Mouse (Mus musculus) forebrain, embryonic 16.5 days (tissue): ENCODE measurements around the gene Patl1. TPM values are rescaled to one million over a fixed set of nuclear protein-coding genes. Genes with fewer than 3 reads are reported as not detected.
A peak's percentile ranks its signal among the peaks of the same experiment; 100 is the strongest.

Experiments used
- ATAC-seq: fragments of 200-750 bp; cut with Nextera tagmentation; 2 replicates; pipeline ENCODE4 v1.8.0; 2017; ENCODE audit warnings: mild to moderate bottlenecking, moderate library complexity
- H3K27ac ChIP-seq: fragments of 300-500 bp; sonication (generic); 2 replicates; pipeline ENCODE4 v1.5.1; 2014; ENCODE audit warnings: low read length, control low read depth
- H3K27me3 ChIP-seq: fragments of 300-500 bp; sonication (generic); replicated peaks from 2 replicates; pipeline ENCODE4 v1.6.1; 2014; ENCODE audit warnings: low read length; ENCODE audit not compliant: control insufficient read depth, insufficient read depth
- H3K36me3 ChIP-seq: fragments of 300-500 bp; sonication (generic); 2 replicates; pipeline ENCODE4 v1.6.1; 2014; ENCODE audit not compliant: control insufficient read depth, insufficient read depth
- H3K4me1 ChIP-seq: fragments of 300-500 bp; sonication (generic); replicated peaks from 2 replicates; pipeline ENCODE4 v1.6.1; 2014; ENCODE audit warnings: low read length; ENCODE audit not compliant: control insufficient read depth, insufficient read depth
- H3K4me2 ChIP-seq: fragments of 300-500 bp; sonication (generic); 2 replicates; pipeline ENCODE4 v1.6.1; 2014; ENCODE audit warnings: mild to moderate bottlenecking, low read length, control low read depth
- H3K4me3 ChIP-seq: fragments of 300-500 bp; sonication (generic); replicated peaks from 2 replicates; pipeline ENCODE4 v1.5.1; 2014; ENCODE audit warnings: mild to moderate bottlenecking, low read length, control low read depth
- H3K9ac ChIP-seq: fragments of 300-500 bp; sonication (generic); replicated peaks from 2 replicates; pipeline ENCODE4 v1.6.1; 2014; ENCODE audit warnings: low read depth, low read length, control low read depth
- H3K9me3 ChIP-seq: fragments of 300-500 bp; sonication (generic); 2 replicates; pipeline ENCODE4 v1.6.1; 2016; ENCODE audit warnings: low read length; ENCODE audit not compliant: control insufficient read depth
- WGBS: fragments of 180-500 bp; shearing (Covaris S2); extraction: QIAGEN DNeasy Blood & Tissue Kit; methylation state at CpG from one replicate; pipeline ENCODE4 v1.1.7; 2014; 5-methylcytosine and 5-hydroxymethylcytosine counted together
- polyA plus RNA-seq: library from polyadenylated mRNA; unstranded; fragments of >200 nt; fragmentation: Nextera tagmentation; extraction: Ambion mirVana; gene quantifications from 2 replicates; pipeline ENCODE4 v1.2.1, GENCODE M21; 2015

The Patl1 gene
- polyA plus RNA-seq, 1 experiment from 2014 or later, result 20.2 TPM

DNA sequence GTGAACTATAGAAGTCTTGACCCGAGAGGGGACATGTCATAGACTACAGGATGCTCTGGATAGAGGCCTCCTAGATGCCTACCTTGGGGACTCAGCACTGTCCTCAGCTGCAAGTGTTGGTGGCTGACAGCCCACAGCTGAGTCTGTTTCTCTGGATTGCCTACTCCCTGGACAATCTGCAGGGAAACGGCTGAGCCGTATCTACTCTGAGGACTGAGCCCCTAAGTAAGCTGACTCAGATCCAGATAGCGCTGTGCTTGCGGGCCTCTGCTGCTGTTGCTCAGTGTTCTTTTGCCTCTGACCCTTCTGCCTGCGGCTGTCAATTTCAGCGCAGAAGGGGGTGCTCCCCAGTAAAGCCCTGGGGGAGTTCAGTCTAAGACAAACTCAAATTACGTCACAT lies 45.6 kb downstream of the Patl1 start:
- Histone ChIP-seq H3K4me3 (no peak overlapping the region), H3K27ac (no peak overlapping the region), H3K36me3 (no peaks in the 10 kb centered on the region), H3K27me3 (0 out of 2 replicates have a peak, but pooled peaks cover 2% of the 10 kb centered on the region), H3K4me2 (no peak overlapping the region), H3K9me3 (no peaks in the 10 kb centered on the region), H3K4me1 (no peaks in the 10 kb centered on the region), H3K9ac (no peak overlapping the region)
- no peak for ATAC-seq
- 82% methylated on average over 8 of the region's 8 CpGs for WGBS

DNA sequence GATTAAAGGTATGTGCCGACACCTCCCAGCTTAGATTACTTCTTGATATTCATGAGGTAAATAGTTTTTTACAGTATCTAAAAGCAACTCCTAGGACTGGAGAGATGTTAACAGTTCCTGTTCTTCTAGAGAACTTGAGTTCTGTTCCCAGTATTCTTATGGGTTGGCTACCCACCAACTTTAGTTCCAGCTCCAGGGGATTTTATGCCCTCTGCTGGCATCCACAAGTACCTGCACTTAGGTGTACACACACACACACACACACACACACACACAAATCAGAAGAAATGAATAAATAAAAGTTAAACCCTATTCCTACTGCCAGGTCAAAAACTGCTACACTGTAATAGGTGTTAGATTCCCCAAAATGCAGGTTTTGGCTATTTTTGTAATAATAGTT lies 52.1 kb downstream of the Patl1 start:
- Histone ChIP-seq H3K27ac (no peak overlapping the region), H3K4me1 (peaks cover 19% of the 10 kb centered on the region), H3K27me3 (0 out of 2 replicates have a peak, but pooled peaks cover 2% of the 10 kb centered on the region), H3K36me3 (no peaks in the 10 kb centered on the region), H3K4me2 (peak overlapping the region; percentile 72), H3K9me3 (no peaks in the 10 kb centered on the region), H3K9ac (no peak overlapping the region), H3K4me3 (no peak overlapping the region; the same call in 1 of the 2 replicates)
- no peak for ATAC-seq
- WGBS, result 88% methylated on average over 1 of the region's 1 CpGs

DNA sequence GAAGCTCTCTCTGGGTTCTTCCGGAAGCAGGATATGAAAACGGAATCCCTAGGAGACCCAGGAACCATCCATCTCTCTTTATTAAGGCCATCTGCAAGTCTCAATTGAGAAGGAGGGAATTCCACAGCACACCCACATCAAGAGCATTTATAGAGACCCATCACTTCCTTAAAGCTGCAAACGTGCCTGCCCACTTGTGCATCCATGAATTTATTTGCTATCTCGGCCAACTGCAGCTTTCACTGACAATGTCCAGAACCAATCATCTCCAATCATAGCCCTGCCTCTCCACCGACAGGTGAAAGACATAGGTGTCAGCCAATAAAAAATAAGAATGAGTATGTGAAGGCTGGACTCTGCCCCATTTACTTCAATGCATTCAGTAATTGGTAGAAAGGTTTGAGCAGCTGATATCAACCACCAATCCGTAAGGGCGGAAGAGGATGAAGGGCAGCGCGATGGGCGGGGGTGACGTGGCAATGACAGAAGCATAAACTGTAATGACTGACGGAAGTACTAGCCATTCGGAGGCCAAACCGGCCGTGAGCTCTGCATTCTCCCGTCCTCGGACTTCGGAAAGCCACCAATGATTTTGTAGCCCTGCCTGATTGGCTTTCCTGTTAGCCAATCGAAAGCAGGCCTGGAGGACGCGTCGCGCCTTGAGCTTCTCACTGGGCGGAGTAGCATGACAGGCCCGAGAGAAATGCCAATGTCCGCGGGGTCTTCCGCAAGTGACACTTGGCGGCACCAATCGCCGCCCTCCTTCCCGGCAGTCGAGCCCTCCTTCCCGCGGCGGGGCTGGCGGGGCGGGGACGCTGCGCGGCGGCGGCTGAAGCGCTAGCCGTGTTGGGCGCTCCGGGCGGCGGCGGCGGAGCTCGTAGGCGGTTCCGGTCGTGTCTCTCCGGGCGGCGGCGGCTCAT lies 53.1 kb downstream of the Patl1 start, which contains the start of gene Osbp:
TSS of gene Osbp (plus strand) at position 919 of the 920 bp plus-strand sequence.
- under 1% methylated on average over 55 of the region's 59 CpGs for WGBS
- peak; percentile 96 for ATAC-seq
- Histone ChIP-seq H3K9me3 (no peaks in the 10 kb centered on the region), H3K36me3 (no peaks in the 10 kb centered on the region), H3K4me2 (peak within 1 kb of the TSS; percentile 89), H3K4me1 (peaks cover 19% of the 10 kb centered on the region), H3K27ac (peak within 1 kb of the TSS; percentile 91), H3K4me3 (peak within 1 kb of the TSS; percentile 66), H3K9ac (peak within 1 kb of the TSS; percentile 88), H3K27me3 (0 out of 2 replicates have a peak, but pooled peaks cover 2% of the 10 kb centered on the region)

DNA sequence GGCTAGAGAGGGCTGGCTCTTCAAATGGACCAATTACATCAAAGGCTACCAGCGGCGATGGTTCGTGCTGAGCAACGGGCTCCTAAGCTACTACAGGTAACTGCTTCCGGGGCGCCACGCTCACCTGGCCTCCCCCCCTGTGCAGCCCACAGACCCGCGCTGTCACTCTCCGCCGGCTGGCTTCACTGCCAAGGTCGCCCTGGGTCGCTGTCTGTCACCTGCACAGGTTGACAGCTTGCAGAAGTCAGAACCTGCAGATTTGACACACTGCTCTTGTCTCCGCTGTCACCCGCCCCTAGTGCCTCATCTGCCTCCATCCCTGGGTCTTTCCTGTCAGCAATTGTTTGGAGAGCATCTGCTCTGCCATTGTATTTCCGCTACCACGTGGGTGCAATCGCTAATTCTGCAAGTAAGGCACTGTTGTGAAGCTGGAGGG lies 54.0 kb downstream of the Patl1 start:
- Histone ChIP-seq H3K4me1 (peaks cover 19% of the 10 kb centered on the region), H3K36me3 (peaks cover 5% of the 10 kb centered on the region; the same call in 1 of the 2 replicates), H3K9me3 (no peaks in the 10 kb centered on the region), H3K4me3 (peak overlapping the region; percentile 66), H3K27ac (peak overlapping the region; percentile 87), H3K27me3 (0 out of 2 replicates have a peak, but pooled peaks cover 2% of the 10 kb centered on the region), H3K9ac (peak overlapping the region; percentile 88), H3K4me2 (peak overlapping the region; percentile 89)
- ATAC-seq, result no peak
- WGBS, result 0% methylated on average over 18 of the region's 18 CpGs

DNA sequence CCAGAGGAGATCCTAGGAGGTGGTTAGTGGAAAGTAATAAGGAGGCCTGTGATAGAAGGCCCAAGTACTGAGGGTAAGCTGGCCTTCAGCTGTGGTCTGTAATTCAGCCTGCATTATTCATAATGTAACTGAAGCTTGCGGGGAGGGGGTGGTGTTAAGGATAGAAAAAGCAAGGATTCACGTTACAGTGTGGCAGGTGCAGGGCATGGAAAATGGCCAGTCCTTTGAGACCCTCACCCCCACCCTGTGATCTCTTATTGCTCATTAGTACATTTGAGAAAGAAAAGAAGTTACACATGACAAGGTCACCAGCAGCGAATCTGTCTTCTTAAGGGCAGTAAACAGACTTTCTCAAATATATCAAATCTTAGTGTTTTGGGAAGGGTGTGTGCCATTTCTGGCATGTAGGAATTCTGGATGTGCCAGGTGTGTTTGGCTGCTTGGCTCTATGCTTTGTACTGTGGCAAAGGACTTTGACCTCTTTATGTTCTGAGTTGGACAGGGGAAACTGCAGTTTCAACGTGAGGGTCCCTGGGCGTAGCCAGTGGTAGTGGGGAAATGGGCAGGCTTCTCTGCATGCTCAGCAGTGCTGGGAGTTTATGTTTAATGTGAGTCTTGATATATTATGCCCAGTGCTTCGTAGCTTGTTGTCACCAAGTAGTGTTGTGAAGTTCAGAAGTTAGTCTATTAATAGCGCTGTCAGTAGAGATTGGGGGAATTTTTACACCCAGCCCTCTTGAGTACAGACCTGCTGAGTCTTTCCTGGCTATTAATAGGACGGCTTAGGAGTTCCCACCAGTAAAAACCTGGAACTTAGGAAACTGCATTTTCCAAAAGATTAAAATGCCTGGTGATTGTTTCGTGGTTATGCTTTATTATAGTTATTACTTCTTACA lies 57.2 kb downstream of the Patl1 start:
- H3K36me3 ChIP-seq, result peaks cover 31% of the 10 kb centered on the region
- no peak overlapping the region for H3K27ac ChIP-seq
- H3K4me2 ChIP-seq, result no peak overlapping the region
- no peak for ATAC-seq
- H3K27me3 ChIP-seq, result no peaks in the 10 kb centered on the region
- WGBS, result 80% methylated on average over 9 of the region's 9 CpGs
- H3K4me3 ChIP-seq, result no peak overlapping the region
- no peak overlapping the region for H3K9ac ChIP-seq
- peaks cover 19% of the 10 kb centered on the region for H3K4me1 ChIP-seq
- H3K9me3 ChIP-seq, result no peaks in the 10 kb centered on the region

DNA sequence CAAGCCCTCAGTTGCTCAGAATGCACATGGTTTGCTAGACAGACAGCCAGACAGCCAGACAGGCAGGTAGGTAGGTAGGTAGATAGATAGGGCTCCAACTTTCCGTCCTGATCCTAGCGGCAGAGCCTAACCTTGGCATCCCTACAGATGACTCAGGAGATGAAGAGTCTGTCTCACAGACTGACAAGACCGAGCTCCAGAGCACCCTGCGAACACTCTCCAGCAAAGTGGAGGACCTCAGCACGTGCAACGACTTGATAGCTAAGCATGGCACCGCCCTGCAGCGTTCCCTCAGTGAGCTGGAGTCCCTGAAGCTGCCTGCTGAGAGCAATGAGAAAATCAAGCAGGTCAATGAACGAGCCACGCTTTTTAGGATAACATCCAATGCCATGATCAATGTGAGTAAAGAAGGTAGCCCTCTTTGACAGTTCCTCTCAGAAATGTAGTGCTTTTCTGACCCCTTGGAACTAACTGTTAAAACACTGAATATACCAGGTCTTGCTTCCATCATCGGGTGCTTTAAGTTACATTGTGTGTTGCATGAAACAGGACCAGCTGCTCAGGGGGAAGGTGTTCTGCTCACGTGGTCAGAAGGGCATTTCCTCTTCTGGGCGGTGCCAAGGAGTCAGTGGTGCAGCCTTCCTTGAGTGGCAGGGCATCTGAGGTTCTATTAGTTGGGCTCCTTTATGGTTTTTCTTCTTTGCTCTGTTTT lies 61.5 kb downstream of the Patl1 start:
- H3K27me3 ChIP-seq, result no peaks in the 10 kb centered on the region
- no peaks in the 10 kb centered on the region for H3K9me3 ChIP-seq
- H3K36me3 ChIP-seq, result peaks cover 55% of the 10 kb centered on the region
- no peak overlapping the region for H3K9ac ChIP-seq
- no peak for ATAC-seq
- no peak overlapping the region for H3K4me3 ChIP-seq
- peaks cover 3% of the 10 kb centered on the region; the same call in 1 of the 2 replicates for H3K4me1 ChIP-seq
- H3K4me2 ChIP-seq, result no peak overlapping the region
- 95% methylated on average over 13 of the region's 13 CpGs for WGBS
- H3K27ac ChIP-seq, result no peak overlapping the region

DNA sequence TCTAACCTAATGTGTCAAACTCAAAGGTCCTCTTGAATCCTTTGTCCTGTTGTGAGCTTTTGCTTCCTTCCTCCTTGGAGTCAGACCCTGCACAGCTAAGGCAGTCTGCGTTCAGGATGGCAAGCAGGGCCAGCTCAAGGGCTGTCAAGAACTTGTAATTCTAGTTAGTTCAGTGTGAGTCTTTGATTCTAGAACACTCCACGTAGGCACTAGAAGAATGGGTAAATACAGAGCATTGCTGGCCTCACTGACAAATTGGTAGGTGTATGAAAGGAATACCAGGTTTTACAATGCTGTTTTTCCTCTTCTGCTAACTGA lies 62.0 kb downstream of the Patl1 start:
- Histone ChIP-seq H3K9me3 (no peaks in the 10 kb centered on the region), H3K36me3 (peaks cover 60% of the 10 kb centered on the region), H3K27me3 (no peaks in the 10 kb centered on the region), H3K4me3 (no peak overlapping the region), H3K4me2 (no peak overlapping the region), H3K4me1 (no peaks in the 10 kb centered on the region), H3K9ac (no peak overlapping the region), H3K27ac (no peak overlapping the region)
- WGBS, result 90% methylated on average over 2 of the region's 2 CpGs
- ATAC-seq, result no peak

DNA sequence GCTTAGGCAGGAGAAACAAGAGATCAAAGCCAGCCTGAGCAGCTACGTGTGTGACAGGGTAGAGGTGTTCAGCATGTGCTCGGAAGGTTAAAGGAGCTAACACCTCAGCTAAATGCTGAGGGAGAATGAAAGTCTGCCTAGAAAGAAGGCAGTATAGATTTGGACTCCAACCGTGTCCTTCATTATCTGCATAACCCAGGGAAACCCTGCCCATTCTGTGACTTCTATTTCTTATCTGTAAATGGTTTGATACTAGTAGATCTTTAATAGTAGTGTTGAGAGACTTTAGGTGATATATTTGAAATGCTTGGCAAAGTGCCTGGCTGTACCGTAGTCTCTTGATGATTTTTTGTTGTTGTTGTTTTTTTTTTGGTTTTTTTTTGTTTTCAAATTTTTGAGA lies 63.5 kb downstream of the Patl1 start:
- H3K4me2 ChIP-seq, result no peak overlapping the region
- no peak for ATAC-seq
- H3K4me1 ChIP-seq, result no peaks in the 10 kb centered on the region
- 91% methylated on average over 4 of the region's 4 CpGs for WGBS
- H3K9me3 ChIP-seq, result no peaks in the 10 kb centered on the region
- no peaks in the 10 kb centered on the region for H3K27me3 ChIP-seq
- H3K9ac ChIP-seq, result no peak overlapping the region
- H3K36me3 ChIP-seq, result peaks cover 73% of the 10 kb centered on the region
- H3K27ac ChIP-seq, result no peak overlapping the region
- no peak overlapping the region for H3K4me3 ChIP-seq
